Mouse (Mus musculus) myocyte (in vitro differentiated cells): ENCODE results near the gene Rab26.

ENCODE experiments used
- CEBPB ChIP-seq: IDR thresholded peaks from 2 replicates; pipeline ENCODE4 v1.6.1; 2011; ENCODE audit warnings: mild to moderate bottlenecking, moderate library complexity; ENCODE audit not compliant: poor library complexity, insufficient read depth, severe bottlenecking
- MAX ChIP-seq: IDR thresholded peaks from one replicate; pipeline ENCODE4 v1.6.1; 2011; ENCODE audit warnings: low read depth, mild to moderate bottlenecking, control low read depth
- MYOG ChIP-seq, 3 experiments: IDR thresholded peaks; one replicate each; pipeline ENCODE4 v1.6.1; 2011; ENCODE audit warnings: control low read depth in 2 of 3, low read depth in 2 of 3, mild to moderate bottlenecking in 2 of 3; ENCODE audit not compliant: insufficient read length in 2 of 3, control insufficient read depth in 1 of 3, insufficient read depth in 1 of 3
- POLR2A ChIP-seq: IDR thresholded peaks from one replicate; pipeline ENCODE4 v1.6.1; 2011; ENCODE audit warnings: low read depth, mild to moderate bottlenecking, control low read depth, moderate library complexity; ENCODE audit not compliant: insufficient read length
- USF1 ChIP-seq: IDR thresholded peaks from one replicate; pipeline ENCODE4 v1.6.1; 2011; ENCODE audit warnings: low read depth, mild to moderate bottlenecking, control low read depth, moderate library complexity

GRCm38 (mm10) chr17:24496026-24496425 is 38.0 kb downstream of the Rab26 start:
- TF ChIP-seq POLR2A (no peak), USF1 (no peak), MYOG (IDR thresholded peaks at IDR 0.05; ENCODE audit: control insufficient read depth in 1 of 3, insufficient read depth in 1 of 3, insufficient read length in 2 of 3, low read depth in 2 of 3) (no peak), CEBPB (no peak), MAX (no peak)
